Mouse (Mus musculus) cerebellum, adult 18-20 months (tissue): Measurements from ENCODE around the gene Sec16a.

Experiments
- DNase-seq, 2 experiments: peaks; one replicate each; pipeline ENCODE4 v3.0.0; 2021

Sec16a gene

GRCm38 (mm10) chr2:26472312-26473090, 27.5 kb upstream of the Sec16a start:
- DNase-seq: peak; percentile 25 to 26

DNA sequence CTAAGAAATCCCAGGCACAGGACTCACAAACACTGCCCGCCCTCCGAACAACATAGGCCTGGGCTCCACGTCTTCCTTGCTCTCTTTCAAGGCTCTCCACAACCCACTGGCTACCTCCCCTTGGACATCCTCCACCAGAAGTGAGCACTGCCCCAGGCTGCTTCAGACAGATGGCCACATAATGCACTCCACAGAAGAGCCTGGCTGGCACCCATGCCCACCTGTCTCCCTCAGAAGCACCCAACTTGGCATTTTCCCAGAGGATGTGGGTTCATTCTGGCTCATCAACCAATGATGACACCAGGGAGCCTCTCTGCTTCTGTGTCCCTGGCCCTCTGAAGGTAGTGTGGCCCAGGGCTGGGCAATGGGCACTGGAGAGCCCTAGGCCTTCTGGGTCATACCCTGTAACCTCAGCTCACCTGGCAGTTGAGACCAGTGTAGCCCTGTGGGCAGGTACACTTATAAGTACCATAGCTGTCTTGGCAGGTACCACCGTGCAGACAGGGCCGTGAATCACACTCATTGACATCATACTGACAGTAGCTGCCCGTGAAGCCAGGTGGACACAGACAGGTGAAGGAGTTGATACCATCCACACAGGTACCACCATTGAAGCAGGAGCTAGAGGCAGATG, 26.8 kb upstream of the Sec16a start:
- DNase-seq: no peak

- peak; percentile 21 to 23 for DNase-seq
Measured at GRCm38 (mm10) chr2:26470967-26471366, 26.0 kb upstream of the Sec16a start.

DNA sequence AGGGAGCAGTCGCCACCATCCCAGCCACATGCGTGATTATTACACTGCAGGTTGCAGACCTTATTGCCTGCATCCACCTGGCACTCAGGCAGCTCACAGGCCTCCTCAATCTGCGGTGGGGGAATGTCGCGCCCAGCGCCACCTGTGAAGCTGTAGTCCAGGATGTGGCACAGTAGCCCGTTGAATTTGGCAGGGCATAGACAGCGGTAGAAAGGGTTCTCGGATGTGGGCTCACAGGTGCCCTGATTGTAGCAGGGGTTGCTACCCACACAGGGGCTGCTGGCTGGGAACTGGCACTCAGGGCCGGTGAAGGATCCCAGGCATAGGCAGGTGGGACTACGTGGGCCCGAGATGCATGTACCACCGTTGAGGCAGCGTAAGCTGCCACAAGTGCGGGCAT, 23.4 kb upstream of the Sec16a start:
- no peak for DNase-seq

GRCm38 (mm10) chr2:26463412-26463811, 18.4 kb upstream of the Sec16a start:
- no peak for DNase-seq

DNA sequence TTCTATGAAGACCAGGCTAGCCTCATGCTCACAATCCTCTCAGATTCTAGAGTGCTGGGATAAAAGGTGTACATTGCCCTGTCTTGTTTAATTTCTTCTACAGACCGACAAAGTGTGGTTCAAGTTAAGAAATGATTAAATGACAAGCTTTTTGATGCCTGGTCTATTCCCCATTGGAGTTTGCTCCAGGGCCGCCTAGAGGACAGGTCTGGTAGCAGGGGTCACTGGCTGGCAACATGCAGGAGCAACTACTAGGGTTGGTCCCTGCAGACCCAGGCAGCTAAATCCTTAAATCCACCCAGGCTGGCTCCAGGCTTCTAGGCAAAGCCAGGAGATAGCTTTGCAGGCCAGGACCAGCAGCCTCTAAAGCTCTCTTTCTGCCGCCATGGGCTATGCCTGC, 18.0 kb upstream of the Sec16a start:
- DNase-seq: no peak

GRCm38 (mm10) chr2:26461667-26462066, 16.7 kb upstream of the Sec16a start:
- DNase-seq: no peak

GRCm38 (mm10) chr2:26460837-26461236, 15.8 kb upstream of the Sec16a start:
- no peak for DNase-seq

DNA sequence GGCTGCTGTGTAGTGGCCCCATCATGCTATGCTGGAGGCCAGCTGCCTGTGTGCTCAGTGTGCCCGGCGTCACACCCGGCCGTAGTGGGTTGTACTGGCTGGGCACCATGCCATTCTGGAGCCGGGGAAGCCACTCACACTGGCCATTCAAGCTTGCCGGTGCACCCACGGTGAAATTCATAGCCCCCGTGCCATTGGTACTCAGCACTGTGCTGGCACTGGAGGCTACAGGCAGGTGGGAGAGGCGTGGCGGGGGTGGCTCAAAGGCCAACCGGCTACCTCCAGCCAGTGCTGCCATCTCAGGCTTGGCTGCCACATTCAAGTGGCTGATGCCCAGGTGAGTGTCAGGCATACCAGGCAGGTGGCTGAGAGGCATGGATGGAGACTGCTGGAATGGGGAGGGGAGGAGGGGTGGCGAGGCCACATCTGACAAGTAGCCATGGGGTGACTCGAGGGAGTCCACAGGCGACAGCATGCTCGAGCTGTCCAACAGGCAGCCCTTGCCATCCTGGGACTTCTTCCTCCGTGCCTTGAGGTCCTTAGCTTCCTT, 15.2 kb upstream of the Sec16a start:
- DNase-seq: no peak

- no peak for DNase-seq
Measured at GRCm38 (mm10) chr2:26459478-26459877, 14.5 kb upstream of the Sec16a start.

DNA sequence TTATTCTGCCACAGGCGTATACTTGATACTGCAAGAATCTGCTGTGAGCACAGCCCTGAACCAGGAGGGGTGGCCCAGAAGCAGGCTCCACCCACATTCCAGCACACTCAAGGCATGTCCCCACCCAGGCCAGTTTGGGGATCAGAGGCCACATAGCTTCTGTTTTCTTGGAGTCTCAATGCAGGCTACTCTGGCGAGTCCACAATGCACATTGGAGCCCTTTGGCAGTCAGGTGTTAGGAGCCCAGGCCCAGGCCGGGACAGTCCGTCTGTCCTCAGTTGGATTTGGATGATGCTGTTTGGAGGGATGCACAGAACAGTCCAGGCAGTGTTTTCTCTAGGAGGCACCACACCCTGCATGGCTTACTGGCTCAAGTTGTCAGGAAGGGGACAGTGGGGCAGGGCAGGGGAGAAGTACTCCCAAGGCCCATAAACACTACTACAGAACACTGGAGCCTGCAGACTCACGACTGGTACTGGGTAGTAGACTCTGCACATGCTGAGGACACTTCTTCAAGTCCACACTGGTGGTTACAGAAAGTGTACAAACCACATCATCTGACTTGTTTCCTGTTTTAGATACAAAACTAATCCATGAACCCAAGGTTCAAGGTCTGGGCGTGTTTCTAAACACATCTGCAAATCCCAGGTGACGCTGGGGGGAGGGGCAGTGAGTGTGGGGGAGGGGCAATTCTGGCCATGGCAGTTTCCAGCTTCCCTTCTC, 13.5 kb upstream of the Sec16a start:
- no peak for DNase-seq

DNA sequence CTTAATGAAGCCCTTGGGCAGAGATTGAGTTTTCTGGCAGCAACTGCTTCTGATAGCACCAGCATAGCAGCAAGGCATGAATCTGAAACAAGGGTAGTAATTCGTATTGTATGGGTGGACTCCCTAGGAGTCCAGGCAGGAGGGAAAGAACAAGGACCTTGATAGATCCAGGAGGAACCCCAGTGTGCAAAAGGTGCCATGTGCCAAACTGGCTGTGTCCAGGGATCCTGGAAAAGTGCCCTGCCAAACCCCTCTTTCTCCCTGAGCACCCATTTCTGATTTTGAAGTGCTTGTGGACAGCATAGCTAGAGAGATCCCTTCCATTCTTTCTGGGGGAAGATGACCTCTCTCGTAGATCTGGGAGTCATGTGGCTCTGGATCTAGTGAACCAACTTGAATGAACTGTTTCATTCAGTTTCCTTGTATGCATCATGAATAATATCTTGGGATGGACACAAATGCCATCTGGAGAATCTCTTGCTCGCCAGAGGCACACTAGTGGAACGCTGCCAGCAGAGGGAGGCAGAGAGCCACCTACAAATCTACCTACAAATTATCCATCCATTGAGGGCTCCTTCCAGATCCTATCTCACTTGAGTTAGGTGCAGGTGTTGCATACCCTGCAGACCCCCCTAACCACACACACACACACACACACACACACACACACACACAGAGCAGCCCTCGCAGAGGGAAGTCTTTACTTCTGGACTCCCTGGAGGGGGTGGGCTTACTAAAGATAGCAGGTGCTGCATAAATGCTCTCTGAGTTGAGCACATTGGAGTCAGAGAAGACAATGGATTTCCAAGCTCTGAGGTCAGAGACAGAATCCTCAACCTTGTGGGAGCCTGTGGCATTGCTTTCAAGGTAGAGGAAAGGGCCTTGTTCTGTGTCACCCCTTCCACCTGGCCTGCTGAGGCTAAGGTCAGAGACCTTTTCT, 4.4 kb upstream of the Sec16a start:
- DNase-seq: peak; percentile 82 to 89

- DNase-seq: no peak
Measured at GRCm38 (mm10) chr2:26447451-26447850, 2.4 kb upstream of the Sec16a start.

GRCm38 (mm10) chr2:26446671-26447070, 1.7 kb upstream of the Sec16a start:
- peak in 1 of 2 experiments; percentile 22 for DNase-seq

DNA sequence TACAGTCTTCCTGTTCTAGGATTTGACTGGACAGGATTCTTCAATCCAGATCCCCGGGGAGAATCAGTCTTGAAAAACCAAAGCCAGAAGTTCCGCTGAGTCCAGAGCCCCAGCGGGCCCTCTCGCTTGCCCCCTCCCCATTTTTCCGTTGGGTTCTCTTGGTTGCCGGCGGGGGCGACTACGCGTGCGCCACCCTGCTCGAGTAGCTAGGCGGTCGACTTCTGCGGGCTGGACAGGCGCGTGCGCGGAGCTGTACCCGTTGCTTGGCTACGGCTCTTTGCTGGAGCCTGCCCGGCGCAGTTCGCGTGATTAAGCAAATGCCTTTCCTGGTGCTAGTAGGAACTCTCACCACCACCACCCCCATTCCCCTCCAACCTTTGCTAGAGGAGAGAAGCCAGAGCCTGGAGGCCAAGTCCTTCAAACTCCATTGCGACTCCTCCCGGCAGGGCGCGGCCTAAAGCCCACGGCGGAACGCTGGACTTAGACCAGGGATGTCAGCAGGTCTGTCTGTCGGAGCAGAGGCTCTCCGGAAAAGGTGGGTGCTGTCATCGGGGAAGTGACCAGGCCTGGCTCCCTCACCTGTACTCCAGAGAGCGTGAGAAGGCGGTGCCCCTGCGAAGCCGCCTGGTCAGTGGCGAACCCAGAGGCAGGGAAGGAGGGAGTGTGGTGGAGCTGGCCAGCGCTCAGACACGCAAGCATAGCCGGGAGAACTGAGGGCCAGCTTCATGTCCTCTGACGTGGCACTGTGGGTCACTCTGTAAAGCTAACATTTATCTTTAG, 840 bp upstream of the Sec16a start:
- peak; percentile 92 to 93 for DNase-seq

GRCm38 (mm10) chr2:26444368-26444767, 648 bp downstream of the Sec16a start:
- no peak for DNase-seq

- no peak for DNase-seq
Measured at GRCm38 (mm10) chr2:26443876-26444275, 1.1 kb downstream of the Sec16a start.

DNA sequence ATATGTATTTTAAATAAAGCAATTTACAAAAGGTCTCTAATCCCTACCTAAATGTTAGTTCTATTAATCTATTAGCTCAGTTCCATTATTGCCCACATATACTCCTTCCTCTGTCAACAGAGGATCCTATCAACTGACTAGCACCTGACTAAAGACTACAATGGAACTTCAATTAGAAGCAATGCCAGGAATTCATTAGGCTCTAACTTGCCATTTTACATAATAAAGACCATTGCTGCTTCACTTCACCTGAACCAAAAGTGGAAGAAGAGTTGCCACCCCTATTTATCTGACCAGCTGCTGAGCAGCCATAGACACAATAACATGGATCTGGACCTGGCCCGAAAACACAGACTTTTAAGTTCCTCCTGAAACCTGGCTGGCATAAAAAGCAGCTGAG, 2.2 kb downstream of the Sec16a start:
- no peak for DNase-seq

DNA sequence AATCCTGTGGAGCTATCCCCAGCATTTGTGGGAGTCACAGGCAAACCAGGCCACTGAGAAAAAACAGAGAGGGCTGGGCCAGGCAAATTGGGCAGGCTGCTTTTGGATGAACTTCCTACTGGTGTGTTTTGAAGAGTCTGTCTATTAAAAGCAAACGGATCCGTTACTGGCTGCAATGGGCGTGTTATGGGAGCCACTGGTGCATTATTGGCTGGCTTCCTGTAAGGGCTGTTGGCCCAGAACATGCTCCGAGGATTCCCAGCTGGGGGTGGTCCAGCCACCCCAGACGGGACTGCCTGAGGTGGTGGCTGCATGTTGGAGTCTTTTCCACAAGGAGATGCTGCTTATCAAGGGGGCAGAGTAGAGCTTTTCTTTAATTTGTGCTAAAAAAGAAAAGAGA, 3.3 kb downstream of the Sec16a start:
- no peak for DNase-seq

DNA sequence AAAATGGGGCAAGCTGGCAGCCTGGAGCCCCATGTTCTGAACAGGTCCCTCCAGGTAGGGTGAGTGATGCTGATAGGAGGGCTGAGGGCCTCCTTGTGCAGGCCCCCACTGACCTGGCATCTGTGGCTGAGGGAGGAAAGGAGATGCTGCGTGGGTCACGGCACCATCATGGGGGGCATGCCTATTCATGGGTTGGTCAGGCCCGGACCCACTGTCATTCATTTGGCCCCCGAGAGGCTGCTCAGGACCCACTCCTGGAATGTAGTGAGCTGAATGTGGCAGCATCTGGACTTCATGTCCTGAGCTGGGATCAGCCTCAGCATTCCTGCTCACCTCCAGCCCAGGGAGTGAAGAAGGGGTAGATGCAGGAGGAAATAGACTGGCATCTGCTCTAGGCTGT, 3.8 kb downstream of the Sec16a start:
- DNase-seq: no peak

- DNase-seq: no peak
Measured at GRCm38 (mm10) chr2:26439671-26440070, 5.3 kb downstream of the Sec16a start.

- no peak for DNase-seq
Measured at GRCm38 (mm10) chr2:26438373-26438772, 6.6 kb downstream of the Sec16a start.
